Mouse (Mus musculus): Measurements from ENCODE around the gene Eif3l. TPM values are rescaled to one million over a fixed set of nuclear protein-coding genes. Genes with fewer than 3 reads are reported as not detected.
"Not testable (repeated sequence)": the region's sequence is repeated elsewhere in the genome, so short reads cannot be mapped to it uniquely, and the experiment has no call there.

Gene Eif3l
- polyA plus RNA-seq, 1 experiment from 2014 or later: 265 TPM

- Histone ChIP-seq H3K9me3 (ENCODE audit: control insufficient read depth, low read length) (no peaks in the 10 kb centered on the region), H3K36me3 (ENCODE audit: control insufficient read depth, insufficient read depth, low read length) (peaks cover 11% of the 10 kb centered on the region), H3K4me3 (ENCODE audit: low read length) (peak overlapping the region; percentile 55), H3K27ac (ENCODE audit: low read depth, low read length) (peak overlapping the region; percentile 18), H3K27me3 (ENCODE audit: control insufficient read depth, insufficient read depth, low read length) (no peaks in the 10 kb centered on the region), H3K9ac (ENCODE audit: low read depth, low read length) (peak overlapping the region; percentile 93), H3K4me2 (replicated peaks; ENCODE audit: low read depth, low read length) (peak overlapping the region; percentile 98), H3K4me1 (ENCODE audit: control insufficient read depth, insufficient read depth, low read length) (peaks cover 22% of the 10 kb centered on the region)
- peak; percentile 88 for ATAC-seq (ENCODE audit: low FRiP score, low TSS enrichment)
- under 1% methylated on average over 52 of the region's 52 CpGs for whole genome bisulfite sequencing
Observed at GRCm38 (mm10) chr15:79030551-79031435, 44.2 kb upstream of the Eif3l start.

- H3K4me2 ChIP-seq (replicated peaks; ENCODE audit: low read depth, low read length); H3K27me3 ChIP-seq (ENCODE audit: control insufficient read depth, insufficient read depth, low read length); H3K9ac ChIP-seq (ENCODE audit: low read depth, low read length); ATAC-seq (ENCODE audit: low FRiP score, low TSS enrichment); H3K9me3 ChIP-seq (ENCODE audit: control insufficient read depth, low read length); H3K27ac ChIP-seq (ENCODE audit: low read depth, low read length); H3K4me3 ChIP-seq (ENCODE audit: low read length): not testable (repeated sequence)
- peaks cover 14% of the 10 kb centered on the region for H3K4me1 ChIP-seq (ENCODE audit: control insufficient read depth, insufficient read depth, low read length)
- WGBS: 93% methylated on average over 5 of the region's 5 CpGs
- H3K36me3 ChIP-seq (ENCODE audit: control insufficient read depth, insufficient read depth, low read length): peaks cover 22% of the 10 kb centered on the region
Observed at GRCm38 (mm10) chr15:79031908-79032307, 43.1 kb upstream of the Eif3l start.

GRCm38 (mm10) chr15:79037913-79038328 lies 37.1 kb upstream of the Eif3l start:
- H3K27ac ChIP-seq (ENCODE audit: low read depth, low read length): no peak overlapping the region
- no peak for ATAC-seq (ENCODE audit: low FRiP score, low TSS enrichment)
- peaks cover 27% of the 10 kb centered on the region for H3K36me3 ChIP-seq (ENCODE audit: control insufficient read depth, insufficient read depth, low read length)
- H3K9me3 ChIP-seq (ENCODE audit: control insufficient read depth, low read length): no peaks in the 10 kb centered on the region
- H3K9ac ChIP-seq (ENCODE audit: low read depth, low read length): no peak overlapping the region
- 13% methylated on average over 14 of the region's 14 CpGs for WGBS
- H3K27me3 ChIP-seq (ENCODE audit: control insufficient read depth, insufficient read depth, low read length): peaks cover 22% of the 10 kb centered on the region
- 0 out of 2 replicates have a peak overlapping the region, but pooled peaks have one; percentile 16 for H3K4me2 ChIP-seq (replicated peaks; ENCODE audit: low read depth, low read length)
- H3K4me3 ChIP-seq (ENCODE audit: low read length): no peak overlapping the region
- H3K4me1 ChIP-seq (ENCODE audit: control insufficient read depth, insufficient read depth, low read length): peaks cover 8% of the 10 kb centered on the region

GRCm38 (mm10) chr15:79038331-79038730 lies 36.6 kb upstream of the Eif3l start:
- Histone ChIP-seq H3K9me3 (ENCODE audit: control insufficient read depth, low read length) (no peaks in the 10 kb centered on the region), H3K4me3 (ENCODE audit: low read length) (no peak overlapping the region), H3K27me3 (ENCODE audit: control insufficient read depth, insufficient read depth, low read length) (peaks cover 26% of the 10 kb centered on the region), H3K9ac (ENCODE audit: low read depth, low read length) (no peak overlapping the region), H3K4me2 (replicated peaks; ENCODE audit: low read depth, low read length) (no peak overlapping the region), H3K36me3 (ENCODE audit: control insufficient read depth, insufficient read depth, low read length) (peaks cover 27% of the 10 kb centered on the region), H3K4me1 (ENCODE audit: control insufficient read depth, insufficient read depth, low read length) (peaks cover 11% of the 10 kb centered on the region), H3K27ac (ENCODE audit: low read depth, low read length) (no peak overlapping the region)
- ATAC-seq (ENCODE audit: low FRiP score, low TSS enrichment): no peak
- 75% methylated on average over 10 of the region's 10 CpGs for WGBS

- H3K4me1 ChIP-seq (ENCODE audit: control insufficient read depth, insufficient read depth, low read length): peaks cover 15% of the 10 kb centered on the region
- H3K27me3 ChIP-seq (ENCODE audit: control insufficient read depth, insufficient read depth, low read length): peaks cover 31% of the 10 kb centered on the region
- H3K9me3 ChIP-seq (ENCODE audit: control insufficient read depth, low read length): no peaks in the 10 kb centered on the region
- peaks cover 27% of the 10 kb centered on the region for H3K36me3 ChIP-seq (ENCODE audit: control insufficient read depth, insufficient read depth, low read length)
- H3K9ac ChIP-seq (ENCODE audit: low read depth, low read length): no peak overlapping the region
- no peak overlapping the region for H3K27ac ChIP-seq (ENCODE audit: low read depth, low read length)
- WGBS: 19% methylated on average over 7 of the region's 7 CpGs
- no peak overlapping the region for H3K4me2 ChIP-seq (replicated peaks; ENCODE audit: low read depth, low read length)
- no peak overlapping the region for H3K4me3 ChIP-seq (ENCODE audit: low read length)
- ATAC-seq (ENCODE audit: low FRiP score, low TSS enrichment): peak; percentile 77
Observed at GRCm38 (mm10) chr15:79038853-79039252, 36.1 kb upstream of the Eif3l start.

- ATAC-seq (ENCODE audit: low FRiP score, low TSS enrichment): no peak
- H3K4me1 ChIP-seq (ENCODE audit: control insufficient read depth, insufficient read depth, low read length): peaks cover 23% of the 10 kb centered on the region
- H3K27ac ChIP-seq (ENCODE audit: low read depth, low read length): no peak overlapping the region
- peaks cover 16% of the 10 kb centered on the region for H3K36me3 ChIP-seq (ENCODE audit: control insufficient read depth, insufficient read depth, low read length)
- peaks cover 31% of the 10 kb centered on the region for H3K27me3 ChIP-seq (ENCODE audit: control insufficient read depth, insufficient read depth, low read length)
- peak overlapping the region; percentile 42 for H3K9ac ChIP-seq (ENCODE audit: low read depth, low read length)
- H3K4me2 ChIP-seq (replicated peaks; ENCODE audit: low read depth, low read length): peak overlapping the region; percentile 50
- H3K9me3 ChIP-seq (ENCODE audit: control insufficient read depth, low read length): no peaks in the 10 kb centered on the region
- H3K4me3 ChIP-seq (ENCODE audit: low read length): peak overlapping the region; percentile 30
- 15% methylated on average over 24 of the region's 24 CpGs for WGBS
Observed at GRCm38 (mm10) chr15:79040501-79041416, 34.2 kb upstream of the Eif3l start.

- Histone ChIP-seq H3K4me3 (ENCODE audit: low read length) (peak within 1 kb of the TSS; percentile 54), H3K4me2 (replicated peaks; ENCODE audit: low read depth, low read length) (peak within 1 kb of the TSS; percentile 97), H3K9ac (ENCODE audit: low read depth, low read length) (peak within 1 kb of the TSS; percentile 65), H3K4me1 (ENCODE audit: control insufficient read depth, insufficient read depth, low read length) (peaks cover 23% of the 10 kb centered on the region), H3K9me3 (ENCODE audit: control insufficient read depth, low read length) (no peaks in the 10 kb centered on the region), H3K27ac (ENCODE audit: low read depth, low read length) (no peak within 1 kb of the TSS), H3K36me3 (ENCODE audit: control insufficient read depth, insufficient read depth, low read length) (peaks cover 8% of the 10 kb centered on the region), H3K27me3 (ENCODE audit: control insufficient read depth, insufficient read depth, low read length) (peaks cover 31% of the 10 kb centered on the region)
- WGBS: 79% methylated on average over 6 of the region's 6 CpGs
- ATAC-seq (ENCODE audit: low FRiP score, low TSS enrichment): no peak
Observed at GRCm38 (mm10) chr15:79041585-79041984, 33.4 kb upstream of the Eif3l start, which contains the start of gene Galr3. Galr3 (plus strand) TSS chr15:79041885.

GRCm38 (mm10) chr15:79042721-79043491 lies 32.1 kb upstream of the Eif3l start:
- Histone ChIP-seq H3K4me1 (ENCODE audit: control insufficient read depth, insufficient read depth, low read length) (peaks cover 23% of the 10 kb centered on the region), H3K4me2 (replicated peaks; ENCODE audit: low read depth, low read length) (peak overlapping the region; percentile 97), H3K27me3 (ENCODE audit: control insufficient read depth, insufficient read depth, low read length) (peaks cover 31% of the 10 kb centered on the region), H3K36me3 (ENCODE audit: control insufficient read depth, insufficient read depth, low read length) (no peaks in the 10 kb centered on the region), H3K27ac (ENCODE audit: low read depth, low read length) (no peak overlapping the region), H3K9me3 (ENCODE audit: control insufficient read depth, low read length) (no peaks in the 10 kb centered on the region), H3K4me3 (ENCODE audit: low read length) (peak overlapping the region; percentile 54), H3K9ac (ENCODE audit: low read depth, low read length) (peak overlapping the region; percentile 65)
- under 1% methylated on average over 90 of the region's 105 CpGs for WGBS
- no peak for ATAC-seq (ENCODE audit: low FRiP score, low TSS enrichment)

Measured in kidney, embryonic 14.5 days (tissue).